ENCODE assay signal across 8 mouse cellular contexts in the genomic region with DNA sequence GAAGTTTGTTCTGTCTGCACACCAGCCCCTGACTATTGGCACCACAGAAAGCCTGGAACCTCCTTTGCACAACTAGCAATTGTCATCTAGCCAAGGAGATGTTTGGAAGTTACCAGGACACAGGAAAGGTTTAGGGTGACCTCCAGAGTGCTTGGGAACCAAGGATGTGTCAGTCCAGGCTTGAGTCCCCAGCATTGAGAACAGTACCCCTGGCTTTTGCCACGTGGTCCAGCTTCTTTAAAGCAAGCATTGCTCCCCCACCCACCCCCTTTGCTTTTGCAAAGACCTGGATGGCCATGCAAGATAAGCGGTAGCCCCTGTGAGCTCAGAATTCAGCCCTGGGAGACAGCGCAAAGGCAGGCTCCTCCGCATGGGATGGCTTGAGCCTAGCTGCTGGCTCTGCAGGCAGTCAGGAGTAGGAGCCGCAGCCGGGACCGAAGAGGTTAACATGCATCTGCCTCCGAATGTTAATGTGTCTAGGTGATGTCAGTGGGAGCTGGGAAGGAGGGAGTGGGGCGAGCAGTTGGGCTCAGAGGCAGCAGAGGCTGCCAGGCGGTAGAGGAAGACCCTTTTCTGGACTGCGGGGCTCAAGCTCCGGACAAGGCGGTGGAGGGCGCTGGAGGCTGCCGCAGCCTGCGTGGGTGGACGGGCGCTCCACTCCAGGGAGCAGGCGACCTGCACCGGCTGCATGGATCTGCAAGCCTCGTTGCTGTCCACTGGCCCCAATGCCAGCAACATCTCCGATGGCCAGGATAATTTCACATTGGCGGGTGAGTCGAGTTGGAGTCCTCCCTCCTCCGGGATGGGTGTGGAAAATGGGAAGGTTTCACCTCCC. TPM values are rescaled to one million over a fixed set of nuclear protein-coding genes. Genes with fewer than 3 reads are reported as not detected.
A peak's percentile ranks its signal among the peaks of the same experiment; 100 is the strongest.
DNase-seq lines count a peak whose midpoint lies in the region; ATAC-seq and TF ChIP-seq lines count a peak whose summit lies in the region.

A gene (plus strand): TSS at position 414 of the 835 bp plus-strand sequence.

- no peak for TF ChIP-seq POLR2A in ES-Bruce4 (IDR thresholded peaks at IDR 0.05; ENCODE audit: insufficient read depth, low read length)
- TF ChIP-seq POLR2A in lung, adult 2 months (IDR thresholded peaks at IDR 0.05; ENCODE audit: borderline replicate concordance, extremely low read depth, low read depth, low read length): no peak

- peak; percentile 94 for ATAC-seq in forebrain, embryonic 16.5 days
- ATAC-seq in hematopoietic stem cell, adult 5-6 weeks (replicated peaks in 1 of 2; ENCODE audit: insufficient read depth in 1 of 2, low FRiP score in 2 of 2, low TSS enrichment in 1 of 2, low read depth in 1 of 2, poor library complexity in 2 of 2, severe bottlenecking in 2 of 2): peak; percentile 27 to 34; a peak in 2 of 4 replicates

- H3K27ac ChIP-seq in ES-Bruce4 (ENCODE audit: insufficient read depth, low read length): no peak within 1 kb of the TSS
- H3K27ac ChIP-seq in forebrain, embryonic 16.5 days (ENCODE audit: low read length): no peak within 1 kb of the TSS

- no peak for TF ChIP-seq CTCF in ES-Bruce4 (IDR thresholded peaks at IDR 0.05; ENCODE audit: low read depth, low read length)
- no peak for TF ChIP-seq CTCF in lung, adult 2 months (IDR thresholded peaks at IDR 0.05; ENCODE audit: insufficient read depth, low read length)

- no peaks in the 10 kb centered on the region for H3K9me3 ChIP-seq in ES-Bruce4 (replicated peaks; ENCODE audit: control insufficient read depth, insufficient read depth, low read length, poor library complexity, severe bottlenecking)
- no peaks in the 10 kb centered on the region for H3K9me3 ChIP-seq in forebrain, embryonic 16.5 days (ENCODE audit: control insufficient read depth, low read length)

- TF ChIP-seq EP300 in ES-Bruce4 (IDR thresholded peaks at IDR 0.05; ENCODE audit: insufficient read depth, low read depth, low read length): no peak

- no peaks in the 10 kb centered on the region for H3K27me3 ChIP-seq in ES-Bruce4 (ENCODE audit: control insufficient read depth, insufficient read depth, low read length, poor library complexity, severe bottlenecking)
- H3K27me3 ChIP-seq in forebrain, embryonic 16.5 days (replicated peaks; ENCODE audit: control insufficient read depth, insufficient read depth, low read length): no peaks in the 10 kb centered on the region

- H3K36me3 ChIP-seq in ES-Bruce4 (ENCODE audit: control insufficient read depth, insufficient read depth, low read length, poor library complexity, severe bottlenecking): no peaks in the 10 kb centered on the region
- H3K36me3 ChIP-seq in forebrain, embryonic 16.5 days (ENCODE audit: control insufficient read depth, insufficient read depth): no peaks in the 10 kb centered on the region

- no peak within 1 kb of the TSS for H3K9ac ChIP-seq in ES-Bruce4 (ENCODE audit: low read depth, poor library complexity, severe bottlenecking)
- H3K9ac ChIP-seq in forebrain, embryonic 16.5 days (replicated peaks; ENCODE audit: low read depth, low read length): peak within 1 kb of the TSS; percentile 64

- H3K4me3 ChIP-seq in ES-Bruce4 (ENCODE audit: low read depth, low read length): peak within 1 kb of the TSS; percentile 41
- peak within 1 kb of the TSS; percentile 51 for H3K4me3 ChIP-seq in forebrain, embryonic 16.5 days (replicated peaks; ENCODE audit: low read length)
- peak within 1 kb of the TSS; percentile 64 for H3K4me3 ChIP-seq in lung, adult 2 months (replicated peaks; ENCODE audit: extremely low read depth, low read depth, low read length)

- under 1% methylated on average over 25 of the region's 25 CpGs for WGBS in forebrain, embryonic 16.5 days
- 5% methylated on average over 25 of the region's 25 CpGs for WGBS in lung, adult 2 months

- peak within 1 kb of the TSS; percentile 87 for H3K4me2 ChIP-seq in forebrain, embryonic 16.5 days (ENCODE audit: low read length)

- no peaks in the 10 kb centered on the region for H3K4me1 ChIP-seq in ES-Bruce4 (ENCODE audit: control insufficient read depth, insufficient read depth, low read length)
- H3K4me1 ChIP-seq in forebrain, embryonic 16.5 days (replicated peaks; ENCODE audit: control insufficient read depth, insufficient read depth, low read length): peaks cover 13% of the 10 kb centered on the region
- peaks cover 6% of the 10 kb centered on the region for H3K4me1 ChIP-seq in lung, adult 2 months (ENCODE audit: control insufficient read depth, insufficient read depth, low read length)

- DNase-seq in cerebellum, adult 11-12 months: peak; percentile 11
- peak; percentile 67 to 73 for DNase-seq in layer of hippocampus, postnatal 10 days (ENCODE audit: low spot score in 2 of 2)
- no peak for DNase-seq in lung, adult 2 months
- peak; percentile 80 for DNase-seq in retina, postnatal 1 day
- no peak for DNase-seq in spleen, postnatal 36 days (ENCODE audit: low spot score in 2 of 2)

RNA-seq across cellular contexts. Expression of the gene that starts here (rescaled TPM):
- not detected in 2 replicates for polyA plus RNA-seq in ES-Bruce4 (2011; ENCODE audit: insufficient read depth, insufficient read length, low read depth, missing spikeins)
- 1.2 and 2.3 TPM in 2 replicates for polyA plus RNA-seq in forebrain, embryonic 16.5 days (2015; fragmentation: Nextera tagmentation; extraction: Ambion mirVana)
- total RNA-seq in hematopoietic stem cell, adult 5-6 weeks (2017): 0.19 TPM in 1 of 2 replicates, not detected in the other
- total RNA-seq in layer of hippocampus, postnatal 10 days (2021): 10 to 100 TPM; 16.4 to 17.3 TPM
- 1.0 and 1.4 TPM in 2 replicates for polyA plus RNA-seq in lung, adult 2 months (2012; rRNA removed)

Comparison
In these comparisons a context has a peak if more than half of its experiments do, and no peak if none do; other contexts are left out.
1. RNA of the gene that starts here (total RNA-seq): 16.4 to 17.3 TPM in layer of hippocampus, postnatal 10 days; 0.19 TPM in hematopoietic stem cell, adult 5-6 weeks; every median in the first group is over 10 times any median in the second.
2. Peak in ATAC-seq in hematopoietic stem cell, adult 5-6 weeks; RNA of the gene not detected or under 1 TPM.
3. DNase-seq: peak in cerebellum, adult 11-12 months (single experiment), layer of hippocampus, postnatal 10 days (2 of 2) and retina, postnatal 1 day (single experiment); none in lung, adult 2 months (single experiment) and spleen, postnatal 36 days (0 of 2).
4. Peak in every context shown above with its lines, with median percentiles within 50 percentile points of each other: H3K4me3 ChIP-seq.